Mouse (Mus musculus) stomach, embryonic 16.5 days (tissue): ENCODE data around the gene Hook2. TPM values are rescaled to one million over a fixed set of nuclear protein-coding genes. Genes with fewer than 3 reads are reported as not detected.

ENCODE experiments used
- ATAC-seq: fragments of 200-750 bp; cut with Nextera tagmentation; 2 replicates; pipeline ENCODE4 v1.8.0; 2017; ENCODE audit warnings: moderate number of reproducible peaks, moderate TSS enrichment; ENCODE audit not compliant: insufficient read depth, low FRiP score
- H3K27ac ChIP-seq: fragments of 300-500 bp; sonication (generic); 2 replicates; pipeline ENCODE4 v1.5.1; 2014; ENCODE audit warnings: low read length
- H3K27me3 ChIP-seq: fragments of 300-500 bp; sonication (generic); 2 replicates; pipeline ENCODE4 v1.6.1; 2014; ENCODE audit warnings: low read length, control low read depth, mixed read lengths; ENCODE audit not compliant: control insufficient read depth, insufficient read depth
- H3K36me3 ChIP-seq: fragments of 300-500 bp; sonication (generic); 2 replicates; pipeline ENCODE4 v1.6.1; 2014; ENCODE audit warnings: low read length; ENCODE audit not compliant: control insufficient read depth, insufficient read depth
- H3K4me1 ChIP-seq: fragments of 300-500 bp; sonication (generic); 2 replicates; pipeline ENCODE4 v1.6.1; 2014; ENCODE audit warnings: low read length, control low read depth, mixed read lengths; ENCODE audit not compliant: control insufficient read depth, insufficient read depth
- H3K4me2 ChIP-seq: fragments of 300-500 bp; sonication (generic); 2 replicates; pipeline ENCODE4 v1.6.1; 2014; ENCODE audit warnings: low read depth, low read length, mixed read lengths
- H3K4me3 ChIP-seq: fragments of 300-500 bp; sonication (generic); replicated peaks from 2 replicates; pipeline ENCODE4 v1.5.1; 2014; ENCODE audit warnings: mild to moderate bottlenecking, low read length
- H3K9ac ChIP-seq: fragments of 300-500 bp; sonication (generic); 2 replicates; pipeline ENCODE4 v1.6.1; 2014; ENCODE audit warnings: low read length
- H3K9me3 ChIP-seq: fragments of 300-500 bp; sonication (generic); replicated peaks from 2 replicates; pipeline ENCODE4 v1.6.1; 2016; ENCODE audit warnings: low read length, control low read depth; ENCODE audit not compliant: control insufficient read depth
- WGBS: fragments of 180-500 bp; shearing (Covaris S2); extraction: QIAGEN DNeasy Blood & Tissue Kit; methylation state at CpG from one replicate; pipeline ENCODE4 v1.1.7; 2014; 5-methylcytosine and 5-hydroxymethylcytosine counted together
- polyA plus RNA-seq: library from polyadenylated mRNA; unstranded; fragments of >200 nt; fragmentation: Nextera tagmentation; extraction: Ambion mirVana; gene quantifications from 2 replicates; pipeline ENCODE4 v1.2.1, GENCODE M21; 2015

Gene Hook2
- polyA plus RNA-seq, 1 experiment from 2014 or later: 50.0 TPM

- peak overlapping the region; percentile 87 for H3K9ac ChIP-seq
- peak overlapping the region; percentile 90 for H3K4me2 ChIP-seq
- no peaks in the 10 kb centered on the region for H3K36me3 ChIP-seq
- no peaks in the 10 kb centered on the region for H3K9me3 ChIP-seq
- H3K4me3 ChIP-seq: peak overlapping the region; percentile 72
- ATAC-seq: no peak
- WGBS: 1% methylated on average over 25 of the region's 25 CpGs
- H3K27me3 ChIP-seq: no peaks in the 10 kb centered on the region
- H3K4me1 ChIP-seq: peaks cover 44% of the 10 kb centered on the region
- H3K27ac ChIP-seq: peak overlapping the region; percentile 94
Measured at GRCm38 (mm10) chr8:84976763-84977434, 13.5 kb upstream of the Hook2 start.

DNA sequence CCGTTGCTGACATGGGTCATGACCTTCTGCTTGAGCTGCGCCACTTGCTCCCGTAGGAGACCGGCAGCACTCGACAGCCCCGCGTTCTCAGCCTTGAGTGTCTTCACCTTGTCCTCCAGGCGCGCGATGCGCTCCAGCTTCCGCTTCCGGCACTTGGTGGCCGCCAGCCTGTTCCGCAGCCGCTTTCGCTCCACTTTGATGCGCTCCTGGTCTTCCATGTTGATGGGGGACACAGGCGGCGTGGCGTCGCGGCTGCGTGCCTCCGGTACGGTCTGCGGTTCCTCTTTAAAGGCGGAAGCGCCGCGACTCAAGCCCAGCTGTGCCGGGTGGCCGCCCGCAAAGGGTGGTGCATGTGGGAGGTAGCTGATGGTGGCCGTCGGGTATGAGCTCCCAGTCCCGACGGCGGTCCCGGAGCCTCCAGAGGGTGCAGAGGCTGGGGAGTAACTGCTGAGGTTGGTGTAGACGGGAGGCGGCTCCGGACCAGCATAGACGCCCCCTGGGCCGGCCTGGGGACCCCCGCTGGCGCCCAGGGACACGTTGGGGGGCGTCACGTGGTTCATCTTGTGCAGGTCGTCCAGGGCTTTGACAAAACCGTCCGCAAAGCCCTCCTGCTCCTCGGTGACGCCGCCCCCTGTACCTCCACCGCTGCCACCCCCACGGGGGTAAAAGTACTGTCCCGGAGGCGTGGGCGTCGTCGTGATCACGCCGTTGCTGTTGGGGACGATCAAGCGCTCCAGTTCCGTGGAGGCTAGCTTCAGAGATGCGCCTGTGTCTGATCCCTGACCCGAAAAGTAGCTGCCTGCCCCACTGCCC lies 12.8 kb upstream of the Hook2 start:
- Histone ChIP-seq H3K4me3 (peak overlapping the region; percentile 72), H3K27ac (peak overlapping the region; percentile 94), H3K27me3 (no peaks in the 10 kb centered on the region), H3K4me2 (peak overlapping the region; percentile 90), H3K4me1 (peaks cover 51% of the 10 kb centered on the region), H3K36me3 (no peaks in the 10 kb centered on the region), H3K9me3 (no peaks in the 10 kb centered on the region), H3K9ac (peak overlapping the region; percentile 87)
- ATAC-seq: no peak
- under 1% methylated on average over 70 of the region's 70 CpGs for WGBS

DNA sequence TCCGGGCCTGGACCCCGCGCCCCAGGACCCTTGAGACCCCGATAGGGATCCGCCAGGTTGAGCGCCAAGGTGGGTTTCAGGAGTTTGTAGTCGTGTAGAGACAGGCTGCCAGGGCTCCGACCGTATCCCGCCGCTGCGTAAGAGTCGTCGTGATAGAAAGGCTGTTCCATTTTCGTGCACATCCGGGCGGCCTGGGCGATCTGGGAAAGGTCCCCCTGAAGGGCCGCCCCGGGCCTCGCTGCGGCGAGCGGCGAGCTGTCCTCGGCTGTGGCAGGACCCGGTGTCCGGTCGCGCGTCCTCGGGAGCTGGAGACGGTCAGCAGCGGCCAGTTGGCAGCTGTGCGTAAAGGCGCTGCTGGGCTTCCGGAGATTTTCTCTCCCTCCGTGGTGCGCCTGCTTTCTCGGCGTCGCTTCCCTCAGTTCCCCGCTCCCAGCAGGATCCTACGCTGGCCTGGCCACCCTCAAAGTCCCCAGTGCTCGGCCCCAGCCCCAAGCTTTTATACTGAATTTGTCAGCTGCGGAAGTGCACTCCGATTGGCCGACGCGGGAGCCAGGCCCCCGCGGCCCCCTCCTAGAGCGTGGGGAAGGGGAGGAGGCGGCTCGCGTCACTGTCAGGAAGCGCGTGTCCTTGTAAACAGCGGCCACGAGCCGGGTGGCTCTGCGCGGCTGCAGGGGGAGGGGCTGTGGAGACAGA lies 12.0 kb upstream of the Hook2 start, which contains the start of gene Junb:
TSS of gene Junb (minus strand) at position 471 of the 693 bp plus-strand sequence.
- ATAC-seq: peak; percentile 59
- Histone ChIP-seq H3K4me1 (peaks cover 53% of the 10 kb centered on the region), H3K27me3 (no peaks in the 10 kb centered on the region), H3K36me3 (no peaks in the 10 kb centered on the region), H3K27ac (peak within 1 kb of the TSS; percentile 94), H3K4me3 (peak within 1 kb of the TSS; percentile 72), H3K9me3 (no peaks in the 10 kb centered on the region), H3K4me2 (peak within 1 kb of the TSS; percentile 90), H3K9ac (peak within 1 kb of the TSS; percentile 87)
- under 1% methylated on average over 60 of the region's 63 CpGs for WGBS

DNA sequence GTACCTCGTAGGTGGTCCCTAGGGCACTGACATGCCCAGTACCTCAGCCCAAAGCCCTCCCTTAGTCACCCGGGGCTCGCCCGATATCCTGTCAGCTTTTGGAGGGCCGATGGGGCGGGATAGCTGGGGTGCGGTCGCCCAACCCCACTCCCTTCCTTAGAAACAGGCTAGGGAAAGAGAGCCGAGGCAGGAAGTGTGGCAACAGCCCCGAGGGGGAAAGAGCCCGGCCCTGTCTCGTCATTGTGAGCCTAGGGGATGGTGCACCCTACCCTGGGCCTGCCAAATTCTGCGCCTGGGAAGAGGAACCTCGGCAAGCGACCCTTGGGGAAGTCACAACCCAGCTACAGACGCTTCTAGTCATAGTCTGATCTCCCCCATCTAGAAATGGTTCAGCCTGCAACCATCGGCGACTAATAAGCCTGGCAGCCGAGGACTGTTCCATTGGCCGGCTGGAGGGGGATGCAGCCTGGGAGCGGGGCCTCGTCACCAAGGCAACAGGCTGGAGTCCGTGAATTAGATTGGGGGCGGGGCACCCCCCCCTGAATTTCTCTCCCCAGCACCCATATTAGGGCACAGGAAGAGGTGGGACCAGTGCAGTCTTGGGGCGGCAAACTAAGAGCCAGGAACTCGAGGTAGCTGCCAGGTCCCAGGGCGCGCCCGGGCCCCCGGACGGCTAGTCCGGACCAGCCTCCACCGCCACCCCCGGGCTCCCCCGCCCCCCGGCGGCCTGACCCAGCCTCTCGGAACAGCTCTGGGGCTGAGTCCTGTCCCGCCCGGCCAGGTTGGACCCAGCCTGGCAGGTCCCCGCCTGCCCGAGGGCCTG lies 10.6 kb upstream of the Hook2 start:
- Histone ChIP-seq H3K4me2 (peak overlapping the region; percentile 90), H3K4me3 (peak overlapping the region; percentile 72), H3K9me3 (no peaks in the 10 kb centered on the region), H3K4me1 (peaks cover 59% of the 10 kb centered on the region), H3K36me3 (no peaks in the 10 kb centered on the region), H3K9ac (peak overlapping the region; percentile 87), H3K27ac (peak overlapping the region; percentile 94), H3K27me3 (no peaks in the 10 kb centered on the region)
- WGBS: 2% methylated on average over 42 of the region's 42 CpGs
- ATAC-seq: peak; percentile 54

- Histone ChIP-seq H3K9ac (peak overlapping the region; percentile 87), H3K36me3 (no peaks in the 10 kb centered on the region), H3K4me3 (peak overlapping the region; percentile 72), H3K4me1 (peaks cover 63% of the 10 kb centered on the region), H3K27me3 (no peaks in the 10 kb centered on the region), H3K4me2 (peak overlapping the region; percentile 90), H3K9me3 (no peaks in the 10 kb centered on the region), H3K27ac (peak overlapping the region; percentile 94)
- no peak for ATAC-seq
- WGBS: 30% methylated on average over 11 of the region's 11 CpGs
Measured at GRCm38 (mm10) chr8:84980622-84981358, 9.6 kb upstream of the Hook2 start.

DNA sequence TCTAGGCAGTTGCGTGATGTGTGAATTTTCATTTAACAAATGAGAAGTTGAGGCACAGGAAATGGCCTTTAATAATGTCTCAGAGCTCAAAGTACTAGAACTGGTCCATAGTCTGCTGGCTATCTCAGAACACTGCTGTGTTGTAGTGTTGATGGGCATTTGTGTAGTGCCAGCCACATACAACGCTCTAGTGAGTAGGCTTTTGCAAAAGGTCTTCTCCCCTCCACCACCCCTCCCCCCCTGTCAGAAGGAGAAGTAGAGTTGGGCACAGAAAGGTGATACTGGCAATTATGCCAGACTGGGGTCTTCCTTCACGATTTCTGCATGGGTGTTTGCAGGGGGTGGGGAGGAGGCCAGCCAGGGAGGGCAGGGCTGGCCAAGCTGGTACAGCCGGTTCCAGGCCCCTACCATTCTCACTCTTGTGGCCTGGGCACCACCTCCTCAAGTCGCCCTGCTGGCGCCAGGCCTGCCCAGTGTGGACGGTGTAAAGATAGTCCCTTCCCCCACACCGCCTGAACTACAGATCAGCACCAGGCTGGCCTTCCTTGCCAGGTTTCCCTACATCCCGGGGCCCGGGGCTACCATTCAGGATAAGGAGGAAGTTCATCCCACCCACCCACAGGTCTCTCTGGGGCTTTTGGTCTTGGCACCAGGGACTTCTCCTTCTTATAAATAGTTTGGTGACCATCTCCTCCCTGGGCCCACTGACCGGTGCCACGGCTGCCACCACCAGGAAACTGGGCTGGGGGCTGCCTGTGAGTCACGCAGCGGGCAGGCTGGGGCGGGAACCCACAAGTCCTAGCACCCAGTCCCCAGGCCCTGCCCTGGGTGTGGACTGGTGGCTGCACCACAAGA lies 8.5 kb upstream of the Hook2 start:
- WGBS: 68% methylated on average over 15 of the region's 15 CpGs
- Histone ChIP-seq H3K4me3 (no peak overlapping the region), H3K9ac (peak overlapping the region; percentile 11; the same call in 1 of the 2 replicates), H3K36me3 (no peaks in the 10 kb centered on the region), H3K9me3 (no peaks in the 10 kb centered on the region), H3K27me3 (no peaks in the 10 kb centered on the region), H3K4me1 (peaks cover 61% of the 10 kb centered on the region), H3K27ac (peak overlapping the region; percentile 94), H3K4me2 (peak overlapping the region; percentile 12; the same call in 1 of the 2 replicates)
- ATAC-seq: no peak

- peak overlapping the region; percentile 94 for H3K27ac ChIP-seq
- peak overlapping the region; percentile 12; the same call in 1 of the 2 replicates for H3K4me2 ChIP-seq
- H3K9ac ChIP-seq: peak overlapping the region; percentile 11
- H3K36me3 ChIP-seq: no peaks in the 10 kb centered on the region
- no peaks in the 10 kb centered on the region for H3K9me3 ChIP-seq
- ATAC-seq: no peak
- no peaks in the 10 kb centered on the region for H3K27me3 ChIP-seq
- 35% methylated on average over 3 of the region's 3 CpGs for WGBS
- H3K4me3 ChIP-seq: no peak overlapping the region
- peaks cover 62% of the 10 kb centered on the region for H3K4me1 ChIP-seq
Measured at GRCm38 (mm10) chr8:84982499-84983011, 7.8 kb upstream of the Hook2 start.
